Mouse (Mus musculus): Measurements from ENCODE around the gene Romo1.
"Not testable (repeated sequence)": the region's sequence is repeated elsewhere in the genome, so short reads cannot be mapped to it uniquely, and the experiment has no call there.

Romo1 gene

DNA sequence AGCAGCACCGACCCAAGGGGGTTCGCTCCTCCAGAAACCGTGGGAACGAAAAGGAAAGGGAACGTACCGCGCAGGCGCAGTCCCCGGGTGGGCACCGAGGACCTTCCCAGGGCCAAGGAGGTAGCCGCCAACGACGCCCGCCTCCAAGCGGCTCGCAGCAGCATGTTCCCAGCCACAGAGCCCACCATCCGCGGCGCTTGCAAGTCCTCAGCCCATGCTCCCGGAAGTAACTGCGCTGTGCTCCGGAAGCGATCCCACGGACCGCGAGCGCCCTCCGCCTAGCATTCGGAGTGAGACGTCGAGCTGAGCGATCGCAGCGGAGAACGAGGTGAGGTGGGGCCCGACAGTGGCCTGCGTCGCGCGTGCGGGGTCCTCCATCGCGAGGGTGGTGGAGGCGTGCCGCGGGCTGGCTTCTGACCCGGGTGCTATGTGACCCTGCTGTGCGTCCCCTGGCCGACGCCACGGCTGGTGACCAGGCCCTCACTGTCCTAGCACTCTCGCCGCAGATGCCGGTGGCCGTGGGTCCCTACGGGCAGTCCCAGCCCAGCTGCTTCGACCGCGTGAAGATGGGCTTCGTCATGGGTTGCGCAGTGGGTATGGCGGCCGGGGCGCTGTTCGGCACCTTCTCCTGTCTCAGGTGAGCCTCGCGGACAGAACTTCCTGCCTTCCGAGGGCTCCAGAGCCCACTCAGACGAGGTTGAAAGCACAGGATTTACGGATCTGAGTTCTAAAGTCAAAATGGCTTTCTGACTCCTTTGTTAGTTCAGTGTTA is at the start of gene Romo1, which contains the start of gene Nfs1:
Gene Romo1 (plus strand): TSS at position 87 of the 772 bp plus-strand sequence.
Gene Nfs1 (minus strand): TSS at position 234 of the 772 bp plus-strand sequence.
- DNase-seq (ENCODE audit: low spot score) = peak; percentile 91

DNA sequence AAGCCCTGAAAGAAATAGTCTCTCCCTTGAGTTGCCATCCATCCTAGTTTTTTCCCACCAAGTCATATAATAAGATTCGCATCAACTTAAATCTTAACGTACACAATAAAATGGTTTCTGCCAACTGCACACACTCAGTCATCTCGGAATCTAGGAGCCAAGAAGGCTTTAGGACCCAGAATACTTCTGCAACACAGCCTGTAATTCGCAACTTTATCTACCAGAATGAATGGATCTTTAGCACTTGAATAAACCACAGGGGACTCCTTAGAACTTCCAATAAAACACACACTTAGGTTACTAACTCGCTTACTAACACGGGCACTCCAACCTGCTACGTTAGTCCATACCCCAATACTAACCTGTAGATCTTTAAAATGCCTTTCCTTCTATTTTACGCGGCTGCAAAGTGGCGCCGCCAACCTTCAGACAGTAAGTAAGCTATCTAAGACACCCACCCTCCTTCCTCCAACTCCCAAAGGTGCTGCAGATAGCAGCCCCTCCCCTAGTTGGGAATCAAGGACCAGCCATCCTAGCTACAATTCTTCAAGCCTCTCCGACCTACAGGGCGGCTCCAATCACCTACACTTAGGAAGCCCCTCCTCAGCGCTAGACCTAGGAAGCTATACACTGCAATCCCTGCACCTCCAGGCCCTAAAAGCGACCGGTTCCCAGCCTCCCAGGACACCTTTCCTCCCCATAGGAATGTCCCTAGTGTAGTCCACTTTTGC is 33.0 kb upstream of the Romo1 start:
- no peak for DNase-seq (ENCODE audit: low spot score)

DNA sequence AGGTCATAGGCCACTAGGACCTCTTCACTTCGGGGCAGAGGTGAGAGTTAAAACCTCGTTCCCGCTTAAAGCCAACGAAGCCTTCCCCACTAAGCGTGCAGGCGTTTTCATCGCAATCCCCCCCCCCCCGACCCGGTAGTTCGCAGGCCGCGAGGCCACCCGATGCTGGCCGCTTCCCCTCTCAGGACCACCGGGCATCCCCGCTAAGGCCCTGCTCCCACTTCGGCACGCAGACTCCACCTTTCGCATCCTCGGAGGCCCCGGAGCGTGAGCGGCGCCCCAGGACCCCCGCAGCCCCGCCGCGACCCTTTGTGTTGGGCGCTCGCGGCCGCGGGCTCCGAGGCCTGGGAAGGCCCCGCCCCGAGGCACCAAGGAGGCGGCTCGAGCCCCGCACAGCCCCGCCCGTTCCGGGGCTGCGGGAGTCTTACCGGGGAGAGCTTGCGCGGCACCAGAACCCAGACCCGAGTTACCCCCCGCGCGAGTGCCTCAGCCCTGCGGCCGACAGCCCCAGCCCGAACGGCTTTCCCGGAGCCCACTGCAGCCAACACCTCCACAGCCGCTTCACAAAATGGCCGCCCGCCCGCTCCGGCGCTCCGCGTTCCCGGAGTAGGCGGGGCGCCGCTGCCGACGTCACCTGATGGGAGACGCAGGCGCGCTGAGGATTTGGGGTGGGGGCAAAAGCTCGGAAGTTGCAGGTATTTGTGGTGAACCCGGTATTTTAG is 32.3 kb upstream of the Romo1 start, which contains the start of the genes Cpne1 and Rbm12:
Gene Cpne1 (minus strand): TSS at position 608 of the 722 bp plus-strand sequence.
Gene Rbm12 (minus strand): TSS at position 621 of the 722 bp plus-strand sequence.
- peak; percentile 91 for DNase-seq (ENCODE audit: low spot score)

DNA sequence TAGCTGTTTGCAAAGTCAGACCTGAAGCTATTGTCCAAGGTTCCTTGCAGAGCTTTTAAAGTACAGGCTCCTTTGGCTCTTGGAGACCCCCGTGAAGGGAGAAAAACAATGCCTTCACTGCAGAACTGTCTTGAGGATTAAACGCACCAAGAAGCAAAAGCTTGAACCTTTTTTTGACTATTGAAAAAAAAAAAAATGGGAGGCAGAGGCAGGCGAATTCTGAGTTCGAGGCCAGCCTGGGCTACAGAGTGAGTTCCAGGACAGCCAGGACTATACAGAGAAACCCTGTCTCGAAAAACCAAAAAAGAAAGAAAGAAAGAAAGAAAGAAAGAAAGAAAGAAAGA is 31.8 kb upstream of the Romo1 start:
- DNase-seq (ENCODE audit: low spot score) = not testable (repeated sequence)

DNA sequence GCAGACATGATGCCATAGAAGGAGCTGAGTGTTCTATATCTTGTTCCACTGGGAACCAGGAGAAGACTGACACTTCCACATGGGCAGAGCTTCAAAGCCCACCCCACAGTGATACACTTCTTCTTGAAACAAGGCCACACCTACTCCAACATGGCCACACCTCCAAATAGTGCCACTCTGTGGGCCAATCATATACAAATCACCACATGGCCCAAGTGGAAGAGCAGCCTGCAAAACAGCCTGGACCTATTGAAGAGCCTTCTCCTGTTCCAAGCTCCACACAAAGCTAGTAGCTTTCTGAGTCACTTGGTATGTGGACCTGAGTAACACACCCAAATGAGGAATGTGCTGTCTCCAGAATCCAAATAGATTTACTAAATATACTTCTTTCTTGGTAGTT is 24.3 kb upstream of the Romo1 start:
- DNase-seq (ENCODE audit: low spot score) = no peak

DNA sequence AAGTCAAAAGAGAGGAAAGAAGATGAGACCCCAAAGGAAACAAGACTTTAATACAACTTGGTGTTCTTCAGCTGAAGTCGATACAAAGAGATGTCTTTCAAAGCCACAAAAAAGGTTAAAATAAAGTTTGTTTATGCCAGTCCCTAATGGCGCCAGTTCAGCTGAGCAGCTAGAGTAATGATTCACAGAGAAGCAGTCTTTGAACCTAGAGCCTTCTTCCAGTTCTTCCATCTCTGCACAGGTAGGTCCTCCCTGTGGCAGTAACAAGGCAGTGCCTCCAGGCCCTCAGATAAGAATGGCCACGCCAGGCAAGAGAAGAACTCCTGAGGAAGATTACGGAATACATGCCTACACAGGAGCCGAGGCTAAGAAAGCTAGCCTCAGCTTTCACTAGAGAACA is 20.1 kb upstream of the Romo1 start:
- no peak for DNase-seq (ENCODE audit: low spot score)

DNA sequence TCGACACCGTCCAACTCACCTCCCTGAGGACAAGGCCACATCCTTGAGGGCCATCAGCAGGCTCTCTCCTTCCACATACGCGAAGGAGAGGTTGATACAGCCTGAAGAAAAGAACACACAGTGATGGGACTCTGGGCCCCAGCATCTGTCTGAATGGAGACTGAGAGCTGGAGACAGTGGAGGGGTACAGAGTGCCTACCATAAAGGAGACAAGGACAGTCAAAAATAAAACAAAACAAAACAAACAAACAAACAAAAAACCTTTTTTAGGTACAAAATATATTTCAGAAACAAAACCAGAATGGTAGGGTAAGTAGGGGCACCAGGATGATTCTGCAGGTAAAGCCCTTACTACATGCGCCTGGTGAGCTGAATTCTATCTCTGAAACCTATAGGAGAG is 16.8 kb upstream of the Romo1 start, which contains the start of gene Gm28036:
Gene Gm28036 (minus strand): TSS at position 101 of the 400 bp plus-strand sequence.
- no peak for DNase-seq (ENCODE audit: low spot score)

DNA sequence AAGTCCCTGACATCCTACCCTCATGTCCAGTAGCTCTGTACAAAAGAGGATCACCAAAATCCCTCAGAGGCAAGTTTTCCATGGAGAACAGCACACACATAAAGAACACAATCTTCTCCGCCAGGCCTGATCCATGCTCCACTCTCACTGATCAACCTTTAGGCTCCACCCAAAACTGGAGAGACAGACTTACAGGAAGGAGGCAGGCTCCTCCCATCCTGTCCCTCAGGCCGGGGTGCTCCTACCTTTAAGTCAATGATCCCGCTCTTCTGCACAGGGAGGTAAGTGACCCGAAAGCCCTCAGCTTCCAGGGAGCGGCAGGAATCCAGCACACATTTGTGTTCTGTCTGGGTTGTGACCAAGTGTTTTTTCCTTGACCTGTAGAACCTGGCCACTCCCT is 9.7 kb upstream of the Romo1 start:
- DNase-seq (ENCODE audit: low spot score) = no peak

DNA sequence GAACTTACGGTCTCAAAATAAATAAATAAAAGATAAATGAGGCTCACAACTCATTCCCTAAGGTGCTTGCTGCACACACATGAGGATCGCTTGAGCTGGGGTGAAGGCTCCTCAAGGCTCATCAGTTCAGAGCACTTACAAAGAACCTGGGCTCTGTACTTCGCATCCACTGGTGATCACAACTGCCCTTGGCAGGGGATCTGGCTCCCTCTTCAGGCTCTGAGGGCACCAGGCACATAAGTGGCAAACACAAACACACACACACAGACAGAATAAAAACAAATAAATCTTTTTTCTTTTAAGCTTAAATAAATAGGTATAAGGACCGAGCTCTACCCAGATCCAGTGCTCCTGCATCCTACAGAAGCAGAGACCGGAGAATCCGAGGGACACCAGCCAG is 8.1 kb upstream of the Romo1 start:
- no peak for DNase-seq (ENCODE audit: low spot score)

DNA sequence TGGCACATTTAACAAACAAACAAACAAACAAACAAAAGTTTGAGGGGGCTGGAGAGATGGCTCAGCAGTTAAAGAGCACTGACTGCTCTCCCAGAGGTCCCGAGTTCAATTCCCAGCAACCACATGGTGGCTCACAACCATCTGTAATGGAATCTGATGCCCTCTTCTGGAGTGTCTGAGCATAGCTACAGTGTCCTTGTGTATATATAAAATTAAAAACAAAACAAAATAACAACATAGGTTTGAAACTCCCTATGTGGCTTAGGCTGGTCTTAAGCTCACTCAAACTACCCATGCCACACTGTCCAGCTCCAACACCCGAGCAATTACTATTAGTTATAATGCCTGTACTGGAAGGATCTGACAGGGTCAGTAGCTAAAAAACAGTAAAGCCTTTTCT is 1.0 kb upstream of the Romo1 start:
- no peak for DNase-seq (ENCODE audit: low spot score)

DNA sequence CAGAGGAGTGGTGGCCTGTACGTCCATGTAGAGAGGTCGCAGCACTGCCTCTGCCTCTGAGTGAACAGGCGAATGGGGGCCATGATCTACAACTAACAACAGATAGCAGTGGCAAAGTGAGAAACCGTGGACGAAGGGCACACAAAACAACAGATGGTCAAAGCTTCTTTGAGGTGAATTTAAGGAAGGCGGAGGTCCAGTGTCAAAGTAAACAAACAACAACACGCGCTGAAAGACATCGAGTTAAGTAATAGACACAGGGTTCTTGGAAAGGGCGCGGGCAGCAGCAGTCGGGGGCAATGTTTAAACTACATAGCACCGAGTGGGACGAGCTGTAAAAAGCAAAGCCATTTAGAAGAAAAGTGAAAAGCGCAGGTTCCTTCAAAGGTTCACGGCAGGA is 472 bp upstream of the Romo1 start:
- no peak for DNase-seq (ENCODE audit: low spot score)

DNA sequence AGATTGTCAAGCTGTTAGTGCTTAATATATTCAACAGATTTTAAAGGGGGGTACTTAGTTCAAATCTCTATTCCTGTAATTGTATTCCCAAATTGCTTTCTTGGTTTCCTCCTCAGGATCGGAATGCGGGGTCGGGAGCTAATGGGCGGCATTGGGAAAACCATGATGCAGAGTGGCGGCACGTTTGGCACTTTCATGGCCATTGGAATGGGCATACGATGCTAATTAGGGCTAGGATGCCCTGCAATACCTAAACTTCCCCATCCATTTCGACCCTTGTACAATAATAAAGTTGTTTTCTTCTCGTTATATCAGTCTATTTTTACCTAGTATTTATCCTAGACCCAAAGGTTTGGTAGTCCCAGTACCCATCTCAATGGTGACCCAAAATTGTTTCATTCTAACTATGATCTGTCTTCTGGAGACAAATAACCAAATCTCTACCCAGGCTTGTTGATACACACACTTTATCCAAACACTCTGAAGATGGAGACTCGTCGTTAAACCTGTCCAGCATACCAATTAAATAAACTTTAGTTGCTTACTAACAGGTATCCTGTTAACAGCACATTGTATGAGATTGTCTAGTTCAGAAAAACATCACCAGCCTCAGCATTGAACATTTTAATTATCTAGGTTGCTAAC is 1.8 kb downstream of the Romo1 start:
- no peak for DNase-seq (ENCODE audit: low spot score)

DNA sequence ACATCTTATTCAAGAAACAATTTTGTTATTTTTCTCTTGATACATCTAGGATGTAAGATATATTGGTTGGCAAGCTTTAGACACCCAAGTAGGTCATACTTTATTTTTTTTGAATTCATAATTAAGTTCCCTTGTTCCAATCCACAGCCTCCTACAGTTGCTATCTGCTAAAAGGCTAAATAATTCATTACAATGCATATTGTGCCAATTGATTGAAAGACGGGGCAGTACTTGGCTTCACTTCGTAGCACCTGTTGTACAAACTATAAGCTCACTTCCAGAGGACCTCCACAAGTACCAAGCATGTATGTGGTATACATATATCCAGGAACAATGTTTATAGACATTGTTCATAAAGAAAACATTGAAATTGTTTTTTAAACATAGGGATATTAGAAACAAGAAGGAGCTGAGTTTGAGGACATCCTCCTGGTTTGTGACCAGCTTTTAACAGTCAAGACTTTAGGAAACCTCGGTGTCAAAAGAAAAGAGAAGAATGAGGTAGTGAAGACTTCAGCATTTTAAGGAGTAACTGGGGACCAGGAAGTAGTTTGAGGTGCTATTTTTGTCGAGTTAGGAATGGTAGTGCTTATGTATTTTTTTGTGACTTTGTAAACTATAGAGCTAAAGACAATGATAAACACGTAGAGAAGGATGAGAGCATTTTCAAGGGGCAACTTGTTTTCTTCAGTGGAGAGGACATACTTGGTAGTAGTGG is 2.6 kb downstream of the Romo1 start:
- DNase-seq (ENCODE audit: low spot score) = no peak

DNA sequence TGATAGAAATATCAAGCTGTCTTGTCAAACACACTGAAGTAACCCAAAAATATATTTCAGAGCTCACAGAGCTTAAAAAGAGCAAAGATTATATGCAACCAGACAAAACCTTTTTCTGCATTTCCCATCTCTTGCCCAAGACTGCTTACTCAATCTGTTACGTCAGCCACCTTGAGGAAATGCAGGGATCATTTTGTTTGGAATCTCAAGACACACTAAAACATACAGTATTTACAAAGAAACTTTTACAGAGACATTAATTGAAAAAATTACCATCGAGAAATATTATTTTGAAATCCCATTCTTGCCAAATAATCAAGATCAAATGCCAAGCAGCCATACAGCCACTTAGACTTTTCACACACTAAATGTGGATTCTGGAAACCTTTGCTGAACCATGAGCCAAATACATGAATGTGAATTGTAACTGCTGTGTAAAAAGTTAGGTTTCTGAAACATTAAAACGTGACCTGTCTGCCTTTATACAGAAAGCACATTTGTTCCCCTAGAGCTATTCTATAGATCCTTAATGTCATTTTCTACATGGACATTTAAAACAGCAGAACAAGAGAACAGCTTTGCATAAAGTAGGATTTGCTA is 3.6 kb downstream of the Romo1 start:
- no peak for DNase-seq (ENCODE audit: low spot score)

DNA sequence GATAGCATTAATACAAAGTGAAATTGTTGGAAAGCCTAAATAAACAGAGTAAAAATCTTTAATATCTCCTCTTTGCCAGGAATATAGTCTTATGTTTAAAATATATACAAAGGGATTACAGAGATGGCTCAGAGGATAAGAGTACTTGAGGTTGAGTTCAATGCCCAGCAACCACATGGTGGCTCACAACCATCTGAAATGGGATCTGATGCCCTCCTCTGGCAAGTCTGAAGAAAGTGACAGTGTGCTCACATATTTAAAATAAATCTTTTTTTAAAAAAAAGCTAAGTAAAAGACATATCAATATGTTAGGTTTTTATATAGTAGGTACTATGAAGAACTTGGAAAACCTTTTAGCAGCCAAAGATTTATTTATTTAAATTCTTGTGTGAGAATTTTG is 7.7 kb downstream of the Romo1 start:
- DNase-seq (ENCODE audit: low spot score) = no peak

DNA sequence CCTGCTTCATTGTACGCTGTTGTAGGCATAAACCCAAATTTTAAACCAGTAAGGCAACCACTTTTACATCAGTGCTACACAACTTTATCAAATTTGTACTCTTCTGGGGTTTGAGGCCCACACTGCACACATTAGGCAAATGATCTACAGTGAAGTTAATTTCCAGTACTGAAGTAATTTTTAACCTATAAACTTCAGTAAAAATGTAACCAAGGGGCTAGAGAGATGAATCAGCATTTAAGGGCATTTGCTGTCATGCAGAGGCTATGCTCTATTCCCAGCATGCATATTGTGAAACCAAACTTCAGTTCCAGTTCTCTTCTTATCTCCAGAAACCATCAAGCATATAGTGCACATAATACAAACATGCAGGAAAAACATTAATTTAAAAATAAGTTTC is 21.6 kb downstream of the Romo1 start:
- DNase-seq (ENCODE audit: low spot score) = no peak

DNA sequence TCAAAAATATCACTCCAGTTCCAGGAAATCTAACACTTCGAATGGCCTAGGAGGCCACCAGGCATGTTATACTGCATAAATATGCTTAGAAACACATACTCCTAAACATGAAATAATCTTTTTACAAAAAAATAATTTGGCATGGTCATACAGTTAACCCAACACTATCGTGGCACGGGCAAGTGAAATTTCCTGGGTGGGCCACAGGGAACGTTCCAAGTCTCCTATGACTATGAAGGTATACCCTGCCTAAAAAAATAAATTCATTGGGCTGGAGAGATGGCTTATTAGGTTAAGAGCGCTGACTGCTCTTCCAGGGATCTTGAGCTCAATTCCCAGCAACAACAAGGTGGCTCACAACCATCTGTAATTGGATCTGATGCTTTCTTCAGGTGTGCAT is 22.7 kb downstream of the Romo1 start:
- DNase-seq (ENCODE audit: low spot score) = no peak

DNA sequence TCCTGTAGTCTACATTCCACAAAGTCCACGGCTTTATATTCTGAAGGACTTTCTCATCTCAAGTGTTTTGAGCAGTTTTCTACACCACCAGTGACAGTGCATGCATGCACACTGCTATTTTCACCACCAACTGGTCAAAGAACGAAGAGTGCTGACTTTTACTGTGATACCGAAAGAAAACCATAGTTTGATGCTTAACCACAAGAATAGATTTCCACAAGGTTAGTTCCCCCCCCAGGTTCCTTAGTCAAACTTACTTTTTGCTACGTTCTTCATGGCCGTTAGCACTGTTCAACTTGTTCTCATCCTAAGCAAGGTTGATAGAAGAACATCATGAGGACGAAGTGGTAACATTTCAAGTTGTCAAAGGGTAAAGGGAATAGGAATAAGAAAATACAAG is 33.2 kb downstream of the Romo1 start:
- no peak for DNase-seq (ENCODE audit: low spot score)

DNA sequence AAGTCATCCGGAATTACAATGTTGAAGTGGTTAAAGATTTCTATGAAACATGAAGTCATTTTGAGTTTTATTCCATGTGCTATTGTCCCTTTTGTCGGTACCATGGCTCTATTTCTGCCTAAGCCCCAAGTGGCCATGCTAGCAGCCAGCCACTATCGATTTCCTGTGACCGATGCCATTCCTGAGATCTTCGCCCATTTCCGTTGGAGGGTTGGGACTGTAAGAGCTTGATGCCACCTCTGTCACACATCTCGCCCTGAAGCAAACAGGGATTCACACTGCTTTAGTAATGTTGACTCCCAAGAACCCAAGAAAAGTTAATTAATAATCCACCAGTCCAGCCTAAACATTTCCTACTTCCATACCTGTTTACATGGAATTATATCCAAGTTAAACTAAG is 33.8 kb downstream of the Romo1 start:
- DNase-seq (ENCODE audit: low spot score) = no peak

DNA sequence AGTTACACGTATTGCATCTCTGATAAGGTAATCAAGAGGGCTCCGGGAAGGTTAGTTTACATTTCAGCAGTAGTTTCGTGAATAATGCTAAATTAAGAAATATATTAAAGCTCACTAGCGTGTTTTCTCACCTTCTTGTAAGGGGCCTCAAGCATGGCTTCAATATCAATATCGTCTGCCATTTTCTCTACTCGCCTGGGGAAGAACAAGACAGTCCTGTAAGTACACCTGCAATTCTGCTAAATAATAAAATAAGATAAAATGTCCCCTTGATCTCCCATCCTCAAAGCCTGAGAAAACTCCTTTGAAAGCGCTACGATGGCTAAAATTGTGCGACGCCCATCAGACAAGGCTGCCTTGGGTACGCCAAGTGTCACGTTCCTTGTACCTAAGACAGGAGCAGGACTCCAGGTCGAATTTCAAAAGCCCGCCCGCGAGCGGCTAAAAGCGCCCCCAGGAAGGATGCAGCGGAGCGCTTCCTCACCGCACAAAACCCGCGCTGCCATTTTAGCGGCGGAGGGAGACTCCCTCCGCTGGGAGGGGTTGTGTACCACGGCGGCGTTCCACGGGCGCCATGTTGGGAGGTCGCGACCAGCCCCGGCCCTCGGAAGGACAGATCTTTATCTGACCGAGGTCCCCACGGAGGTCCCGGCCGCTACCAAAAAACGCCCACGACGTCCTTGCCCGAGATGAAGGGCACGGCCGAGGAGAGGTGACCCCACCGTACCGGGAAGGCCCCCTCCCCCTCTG is 35.4 kb downstream of the Romo1 start:
- DNase-seq (ENCODE audit: low spot score) = peak; percentile 79

DNA sequence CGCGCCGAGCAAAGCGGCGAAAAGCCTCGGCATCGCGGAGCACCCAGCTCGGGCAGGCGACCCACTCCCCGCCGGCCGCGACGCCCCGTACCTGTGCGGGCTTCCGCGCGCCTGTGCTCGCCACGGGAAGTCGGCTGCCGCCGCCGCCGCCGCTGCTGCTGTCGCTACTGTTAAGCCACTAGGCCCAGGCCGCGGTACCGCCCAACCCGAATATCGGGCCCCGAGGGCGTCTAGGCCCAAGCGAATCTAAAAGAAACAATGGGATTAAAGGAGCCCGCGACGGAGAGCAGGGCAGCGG is 35.9 kb downstream of the Romo1 start:
- DNase-seq (ENCODE audit: low spot score) = no peak
